Mouse (Mus musculus): Measurements from ENCODE around the gene Krt19. TPM values are rescaled to one million over a fixed set of nuclear protein-coding genes. Genes with fewer than 3 reads are reported as not detected.

The Krt19 gene
- total RNA-seq (2018; cell fraction: chromatin; rRNA removed) = 1 to 10 TPM in 1 of 26 experiments, not detected in 25; 2.6 TPM
- not detected for total RNA-seq (2018; cell fraction: cytosol; rRNA removed)
- total RNA-seq (2018; cell fraction: nucleus; rRNA removed) = not detected
- polyA plus RNA-seq (2018) = not detected in 3 replicates

GRCm38 (mm10) chr11:100148615-100149330, at the start of gene Krt19:
Gene Krt19, minus strand, starts transcription at chr11:100148665.
- Histone ChIP-seq H3K79me2 (ENCODE audit: inconsistent target) (no peaks in the 10 kb centered on the region), H3K36me3 (ENCODE audit: inconsistent target) (no peaks in the 10 kb centered on the region), H3K27ac (no peak within 1 kb of the TSS), H3K4me3 (ENCODE audit: inconsistent target) (no peak within 1 kb of the TSS)
- 70% methylated on average over 9 of the region's 9 CpGs for WGBS (ENCODE audit: missing documents)

GRCm38 (mm10) chr11:100192992-100193391, 44.5 kb upstream of the Krt19 start, which contains the start of gene Krt9:
Gene Krt9, minus strand, starts transcription at chr11:100193246.
- 50% methylated on average over 9 of the region's 9 CpGs for WGBS (ENCODE audit: missing documents)
- Histone ChIP-seq H3K79me2 (ENCODE audit: inconsistent target) (no peaks in the 10 kb centered on the region), H3K36me3 (ENCODE audit: inconsistent target) (no peaks in the 10 kb centered on the region), H3K4me3 (ENCODE audit: inconsistent target) (no peak within 1 kb of the TSS), H3K27ac (no peak within 1 kb of the TSS)

GRCm38 (mm10) chr11:100191820-100192219, 43.4 kb upstream of the Krt19 start:
- no peaks in the 10 kb centered on the region for H3K36me3 ChIP-seq (ENCODE audit: inconsistent target)
- H3K4me3 ChIP-seq (ENCODE audit: inconsistent target) = no peak overlapping the region
- no peak overlapping the region for H3K27ac ChIP-seq
- H3K79me2 ChIP-seq (ENCODE audit: inconsistent target) = no peaks in the 10 kb centered on the region
- WGBS (ENCODE audit: missing documents) = 96% methylated on average over 3 of the region's 3 CpGs

GRCm38 (mm10) chr11:100186736-100187135, 38.3 kb upstream of the Krt19 start:
- Histone ChIP-seq H3K27ac (no peak overlapping the region), H3K36me3 (ENCODE audit: inconsistent target) (no peaks in the 10 kb centered on the region), H3K4me3 (ENCODE audit: inconsistent target) (no peak overlapping the region), H3K79me2 (ENCODE audit: inconsistent target) (no peaks in the 10 kb centered on the region)
- WGBS (ENCODE audit: missing documents) = 89% methylated on average over 8 of the region's 8 CpGs

- whole genome bisulfite sequencing (ENCODE audit: missing documents) = 32% methylated on average over 7 of the region's 7 CpGs
- no peaks in the 10 kb centered on the region for H3K36me3 ChIP-seq (ENCODE audit: inconsistent target)
- H3K27ac ChIP-seq = no peak overlapping the region
- H3K79me2 ChIP-seq (ENCODE audit: inconsistent target) = no peaks in the 10 kb centered on the region
- no peak overlapping the region for H3K4me3 ChIP-seq (ENCODE audit: inconsistent target)
These were observed 33.3 kb upstream of the Krt19 start for GRCm38 (mm10) chr11:100181725-100182124.

- no peak overlapping the region for H3K27ac ChIP-seq
- WGBS (ENCODE audit: missing documents) = 89% methylated on average over 3 of the region's 3 CpGs
- no peaks in the 10 kb centered on the region for H3K36me3 ChIP-seq (ENCODE audit: inconsistent target)
- no peaks in the 10 kb centered on the region for H3K79me2 ChIP-seq (ENCODE audit: inconsistent target)
- H3K4me3 ChIP-seq (ENCODE audit: inconsistent target) = no peak overlapping the region
These were observed 30.8 kb upstream of the Krt19 start for GRCm38 (mm10) chr11:100179260-100179659.

- WGBS (ENCODE audit: missing documents) = 83% methylated on average over 5 of the region's 5 CpGs
- H3K27ac ChIP-seq = no peak overlapping the region
These were observed 29.8 kb upstream of the Krt19 start for GRCm38 (mm10) chr11:100178307-100178706.

GRCm38 (mm10) chr11:100176791-100177190, 28.3 kb upstream of the Krt19 start:
- Histone ChIP-seq H3K4me3 (ENCODE audit: inconsistent target) (no peak overlapping the region), H3K36me3 (ENCODE audit: inconsistent target) (no peaks in the 10 kb centered on the region), H3K27ac (no peak overlapping the region), H3K79me2 (ENCODE audit: inconsistent target) (no peaks in the 10 kb centered on the region)
- 75% methylated on average over 9 of the region's 9 CpGs for WGBS (ENCODE audit: missing documents)

More at GRCm38 (mm10) chr11:100178307-100178706, 29.8 kb upstream of the Krt19 start:
- no peaks in the 10 kb centered on the region for H3K79me2 ChIP-seq (ENCODE audit: inconsistent target)
- no peaks in the 10 kb centered on the region for H3K36me3 ChIP-seq (ENCODE audit: inconsistent target)
- no peak overlapping the region for H3K4me3 ChIP-seq (ENCODE audit: inconsistent target)

GRCm38 (mm10) chr11:100168765-100169762, 20.6 kb upstream of the Krt19 start:
- H3K4me3 ChIP-seq (ENCODE audit: inconsistent target) = no peak overlapping the region
- H3K27ac ChIP-seq = no peak overlapping the region
- WGBS (ENCODE audit: missing documents) = 38% methylated on average over 14 of the region's 14 CpGs
- H3K36me3 ChIP-seq (ENCODE audit: inconsistent target) = no peaks in the 10 kb centered on the region
- no peaks in the 10 kb centered on the region for H3K79me2 ChIP-seq (ENCODE audit: inconsistent target)

GRCm38 (mm10) chr11:100168071-100168470, 19.6 kb upstream of the Krt19 start:
- Histone ChIP-seq H3K27ac (no peak overlapping the region), H3K4me3 (ENCODE audit: inconsistent target) (no peak overlapping the region)
- WGBS (ENCODE audit: missing documents) = 83% methylated on average over 8 of the region's 8 CpGs

GRCm38 (mm10) chr11:100164392-100164791, 15.9 kb upstream of the Krt19 start:
- Histone ChIP-seq H3K79me2 (ENCODE audit: inconsistent target) (no peaks in the 10 kb centered on the region), H3K27ac (no peak overlapping the region), H3K4me3 (ENCODE audit: inconsistent target) (no peak overlapping the region), H3K36me3 (ENCODE audit: inconsistent target) (no peaks in the 10 kb centered on the region)
- WGBS (ENCODE audit: missing documents) = 61% methylated on average over 7 of the region's 7 CpGs

More at GRCm38 (mm10) chr11:100168071-100168470, 19.6 kb upstream of the Krt19 start:
- no peaks in the 10 kb centered on the region for H3K36me3 ChIP-seq (ENCODE audit: inconsistent target)
- H3K79me2 ChIP-seq (ENCODE audit: inconsistent target) = no peaks in the 10 kb centered on the region

- H3K27ac ChIP-seq = no peak overlapping the region
- 86% methylated on average over 6 of the region's 6 CpGs for WGBS (ENCODE audit: missing documents)
- H3K4me3 ChIP-seq (ENCODE audit: inconsistent target) = no peak overlapping the region
- no peaks in the 10 kb centered on the region for H3K36me3 ChIP-seq (ENCODE audit: inconsistent target)
- H3K79me2 ChIP-seq (ENCODE audit: inconsistent target) = no peaks in the 10 kb centered on the region
These were observed 9.5 kb upstream of the Krt19 start for GRCm38 (mm10) chr11:100157908-100158477.

- no peak overlapping the region for H3K27ac ChIP-seq
- 90% methylated on average over 3 of the region's 3 CpGs for WGBS (ENCODE audit: missing documents)
- no peaks in the 10 kb centered on the region for H3K36me3 ChIP-seq (ENCODE audit: inconsistent target)
- H3K79me2 ChIP-seq (ENCODE audit: inconsistent target) = no peaks in the 10 kb centered on the region
- no peak overlapping the region for H3K4me3 ChIP-seq (ENCODE audit: inconsistent target)
These were observed 8.9 kb upstream of the Krt19 start for GRCm38 (mm10) chr11:100157331-100157730.

GRCm38 (mm10) chr11:100155497-100156255, 7.2 kb upstream of the Krt19 start:
- no peaks in the 10 kb centered on the region for H3K36me3 ChIP-seq (ENCODE audit: inconsistent target)
- WGBS (ENCODE audit: missing documents) = 86% methylated on average over 8 of the region's 8 CpGs
- no peak overlapping the region for H3K4me3 ChIP-seq (ENCODE audit: inconsistent target)
- H3K79me2 ChIP-seq (ENCODE audit: inconsistent target) = no peaks in the 10 kb centered on the region
- H3K27ac ChIP-seq = no peak overlapping the region
